Mouse (Mus musculus) spleen, postnatal 36 days (tissue): ENCODE results near the gene Alpl.

Experiments used
- DNase-seq, 2 experiments: peaks; one replicate each; pipeline ENCODE4 v3.0.0; 2022; ENCODE audit warnings: low spot score in 2 of 2, mixed read lengths in 1 of 2

Gene Alpl

DNA sequence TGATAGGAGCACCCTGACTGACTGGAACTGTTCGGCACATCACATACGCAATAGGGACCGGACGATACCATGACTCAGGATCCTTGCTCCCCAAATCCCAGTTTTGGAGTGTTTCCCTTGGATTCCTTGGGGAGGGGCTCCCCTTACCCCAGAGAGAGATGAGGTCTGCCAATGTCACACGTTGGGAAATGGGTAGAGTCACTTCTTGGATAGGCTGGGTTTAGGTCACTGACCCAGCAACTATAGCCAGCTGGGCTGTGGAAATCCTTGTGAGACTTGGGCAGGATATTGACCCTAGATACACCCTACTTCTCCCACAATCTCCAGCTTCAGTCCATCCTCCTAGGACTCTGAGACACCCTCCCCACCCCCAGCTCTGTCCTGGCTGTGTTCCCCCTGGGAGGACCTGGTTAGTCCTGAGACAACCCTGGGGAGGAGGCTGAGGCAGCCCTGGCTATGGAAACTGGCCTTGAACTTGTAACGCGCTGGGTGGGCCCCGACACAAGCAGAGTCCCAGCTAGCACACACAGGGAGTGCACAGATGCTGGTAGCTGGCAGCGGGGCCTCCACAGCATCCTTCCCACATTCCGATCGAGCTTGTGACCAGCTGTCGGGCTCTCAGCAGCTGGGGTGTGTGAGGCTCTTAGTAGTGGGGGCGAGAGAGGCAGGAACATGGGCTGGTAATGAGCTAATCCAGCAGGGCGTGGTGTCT is 25.1 kb downstream of the Alpl start:
- DNase-seq: no peak

DNA sequence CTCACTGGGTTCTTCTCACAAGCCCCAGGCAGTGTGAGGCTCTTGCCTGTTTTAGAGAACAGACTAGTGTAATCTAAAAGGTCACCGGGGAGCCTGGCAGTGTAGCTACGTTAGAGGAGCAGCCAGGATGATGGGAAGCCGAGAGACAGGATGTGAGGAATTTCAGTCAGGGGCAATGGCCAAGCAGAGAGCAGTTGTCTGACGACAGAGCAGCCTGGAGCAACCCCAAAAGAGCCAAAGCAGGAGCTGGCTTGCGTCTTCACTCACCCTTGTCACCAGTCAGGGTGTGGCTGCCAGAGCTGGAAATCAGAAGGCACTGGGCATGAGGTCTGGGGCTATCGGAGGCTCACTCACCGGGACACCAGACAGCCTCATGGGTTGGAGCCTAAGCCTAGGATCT is 26.5 kb downstream of the Alpl start:
- no peak for DNase-seq

- DNase-seq: no peak
Observed at GRCm38 (mm10) chr4:137768831-137769230, 27.4 kb downstream of the Alpl start.

DNA sequence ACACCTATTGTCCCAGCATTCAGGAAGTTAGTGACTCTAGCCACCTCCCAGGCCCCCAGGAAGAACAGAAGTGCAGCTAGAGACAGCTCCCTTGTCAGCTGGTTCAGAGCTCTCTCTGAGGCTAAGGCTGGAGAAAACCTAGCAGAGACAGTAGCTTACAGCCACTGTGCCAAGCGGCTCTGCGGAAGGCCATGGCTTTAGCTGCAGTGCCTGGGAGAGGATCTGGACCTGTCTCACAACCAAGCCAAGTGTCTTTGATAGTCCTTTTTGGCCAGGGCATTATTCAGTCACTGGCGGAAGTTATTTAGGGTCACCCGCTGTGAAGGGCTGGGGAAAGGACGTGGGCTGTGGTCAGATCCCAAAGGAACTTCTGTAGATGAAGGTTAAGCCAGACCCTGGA is 27.8 kb downstream of the Alpl start:
- no peak for DNase-seq

DNA sequence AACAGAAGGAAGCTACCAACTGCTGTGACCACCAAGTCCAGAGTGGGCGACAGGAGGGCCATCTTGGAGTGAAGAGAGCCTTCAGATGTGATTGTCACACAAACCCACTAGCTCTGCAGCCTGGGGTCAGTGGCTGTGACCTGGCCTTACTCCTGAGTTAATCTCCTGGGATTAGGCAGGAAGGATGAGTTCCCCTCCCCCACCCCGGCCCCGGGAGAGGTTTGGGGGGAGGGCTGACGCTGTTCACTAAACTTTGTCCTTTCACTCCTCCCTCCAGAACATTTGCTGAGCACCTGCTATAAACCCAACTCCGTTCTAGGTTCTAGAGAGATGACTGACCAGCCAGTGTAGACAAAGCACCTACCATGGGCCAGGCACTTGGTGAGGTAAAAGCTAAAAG is 29.8 kb downstream of the Alpl start:
- DNase-seq: no peak

DNA sequence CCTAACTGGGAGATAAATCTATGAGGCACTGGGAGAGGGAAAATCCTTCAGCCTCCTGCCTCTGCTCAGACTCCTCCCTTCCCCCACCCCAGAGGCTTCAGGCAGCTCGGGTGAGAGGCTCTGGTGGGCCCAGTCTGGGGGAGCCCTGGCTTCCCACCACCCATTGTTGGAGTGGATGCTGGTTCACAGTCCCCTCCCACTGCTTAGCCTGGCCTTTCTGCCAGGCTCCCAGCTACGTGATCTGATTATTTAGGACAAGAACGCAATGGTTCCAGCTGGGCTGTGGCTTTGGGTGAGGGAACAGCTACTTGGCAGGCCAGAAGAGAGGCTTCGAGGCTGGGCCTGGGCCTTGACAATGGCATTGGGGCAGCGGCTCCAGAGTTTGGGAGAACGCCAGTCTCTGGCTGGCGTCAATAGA is 30.6 kb downstream of the Alpl start:
- DNase-seq: no peak

DNA sequence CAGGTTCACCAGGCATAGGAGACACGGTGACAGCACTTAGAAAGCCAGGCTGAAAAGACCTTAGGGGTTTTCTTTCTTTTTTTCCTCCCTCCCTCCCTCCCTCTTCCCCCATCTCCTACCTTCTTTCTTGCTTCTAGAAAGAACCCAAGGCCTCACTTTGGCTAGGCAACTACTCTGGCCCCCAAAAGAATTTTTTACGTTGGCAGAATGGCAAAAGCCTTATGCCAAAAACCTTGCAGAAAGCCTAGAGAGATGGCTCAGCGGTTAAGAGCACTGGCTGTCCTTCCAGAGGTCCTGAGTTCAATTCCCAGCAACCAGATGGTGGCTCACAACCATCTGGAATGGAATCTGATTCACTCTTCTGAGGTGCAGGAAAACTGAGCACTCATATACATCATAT is 31.6 kb downstream of the Alpl start:
- DNase-seq: no peak

DNA sequence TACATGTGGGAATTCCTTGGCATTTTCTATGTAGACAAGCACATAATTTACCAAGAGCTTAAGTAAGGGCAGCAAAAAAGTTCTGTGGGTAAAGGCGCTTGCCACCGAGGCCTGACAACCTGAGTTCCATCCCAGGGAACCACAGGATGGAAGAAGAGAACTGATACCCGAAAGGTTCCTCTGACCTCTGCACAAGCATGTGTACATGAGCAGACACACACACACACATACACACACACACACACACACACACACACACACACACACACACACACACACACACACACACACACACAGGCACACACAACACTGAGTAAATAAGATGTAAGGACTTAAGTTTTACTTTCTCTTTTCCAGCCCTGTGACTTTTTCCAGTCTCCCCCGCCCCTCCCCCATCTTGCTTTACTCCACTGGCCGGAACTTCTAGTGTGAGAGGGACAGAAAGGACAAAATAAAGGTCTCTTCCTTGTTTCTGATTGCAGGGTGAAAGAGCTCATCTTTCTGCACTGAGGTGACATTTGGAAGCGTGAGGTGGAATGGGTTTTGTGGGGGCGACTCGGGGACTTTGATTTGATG is 32.2 kb downstream of the Alpl start:
- DNase-seq: no peak

GRCm38 (mm10) chr4:137762886-137763285 is 33.3 kb downstream of the Alpl start:
- DNase-seq: no peak

DNA sequence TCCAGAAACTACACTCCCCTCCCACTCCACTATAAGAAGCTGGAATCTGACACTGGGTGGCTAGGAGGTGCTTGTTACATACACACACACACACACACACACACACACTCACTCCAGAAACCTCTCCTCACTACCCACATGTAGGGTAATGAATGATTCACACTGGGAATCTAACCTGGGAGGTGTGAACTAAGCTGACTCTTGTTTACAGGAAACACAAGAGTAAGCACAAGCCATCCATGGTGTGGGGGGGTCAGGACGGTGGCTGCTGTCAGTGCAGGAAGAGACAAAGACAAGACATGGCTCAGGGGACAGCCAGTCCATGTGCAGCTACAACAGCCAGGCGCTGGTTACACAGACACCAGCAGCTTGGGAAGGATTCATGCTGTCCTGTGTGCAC is 41.7 kb downstream of the Alpl start:
- DNase-seq: no peak

DNA sequence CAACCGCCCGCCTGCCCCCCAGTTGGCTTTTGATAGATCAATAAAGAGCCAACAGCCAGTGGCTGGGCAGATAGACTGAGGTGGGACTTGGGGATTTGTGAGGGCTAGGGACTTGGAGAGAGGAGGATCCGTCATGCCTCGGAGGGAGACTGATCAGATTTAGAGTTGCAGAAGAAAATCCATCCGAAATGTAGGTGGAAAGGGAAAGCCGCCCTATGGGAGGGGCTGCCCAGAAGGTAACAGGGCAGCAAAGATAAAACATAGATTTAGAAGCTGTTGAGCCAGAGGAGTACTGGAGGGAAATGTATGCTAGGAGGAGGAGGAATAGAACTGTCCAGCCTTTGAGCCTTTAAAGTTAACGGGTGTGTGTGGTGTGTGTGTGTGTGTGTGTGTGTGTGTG is 43.0 kb downstream of the Alpl start:
- no peak for DNase-seq

- DNase-seq: peak in 1 of 2 experiments; percentile 54
Observed at GRCm38 (mm10) chr4:137752471-137752870, 43.7 kb downstream of the Alpl start.

DNA sequence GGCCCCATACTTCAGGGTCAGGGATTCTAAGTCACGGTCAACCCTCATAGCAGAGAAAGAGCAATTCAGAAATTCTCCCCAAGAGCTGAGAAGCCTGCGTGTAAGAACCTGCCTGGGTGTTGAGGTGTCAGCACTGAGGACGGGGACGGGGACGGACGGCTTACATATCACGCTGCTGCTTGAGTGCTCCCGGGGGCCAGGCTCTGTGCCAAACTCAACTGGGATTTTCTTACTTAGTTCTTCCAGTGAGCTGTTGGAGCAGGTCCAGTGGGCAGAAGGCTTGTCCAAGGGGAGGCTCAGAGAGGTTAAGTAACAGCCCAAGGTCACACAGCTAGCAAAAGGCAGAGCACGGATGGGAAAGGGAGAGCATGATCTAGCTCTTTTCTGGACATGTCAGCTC is 44.5 kb downstream of the Alpl start:
- no peak for DNase-seq

DNA sequence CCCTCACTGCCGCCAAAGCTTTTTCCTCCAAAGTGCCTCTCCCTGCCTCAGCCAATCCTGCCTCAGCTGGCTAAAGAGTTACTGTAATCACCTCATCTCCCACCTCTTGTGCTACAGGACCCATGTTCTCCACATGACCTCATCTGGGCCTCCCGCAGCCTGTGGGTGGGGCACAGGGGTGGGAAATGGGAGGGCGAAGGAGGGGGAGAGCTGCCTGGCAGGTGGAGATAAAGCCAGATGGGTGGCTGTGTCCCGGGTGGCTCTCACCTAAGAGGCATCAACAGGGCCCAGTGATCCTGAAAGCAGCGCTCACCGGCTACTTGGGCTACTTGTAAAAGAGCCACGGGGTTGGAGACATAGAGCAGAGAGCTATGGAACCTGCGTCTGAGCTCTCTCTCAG is 44.9 kb downstream of the Alpl start:
- peak; percentile 64 to 72 for DNase-seq

DNA sequence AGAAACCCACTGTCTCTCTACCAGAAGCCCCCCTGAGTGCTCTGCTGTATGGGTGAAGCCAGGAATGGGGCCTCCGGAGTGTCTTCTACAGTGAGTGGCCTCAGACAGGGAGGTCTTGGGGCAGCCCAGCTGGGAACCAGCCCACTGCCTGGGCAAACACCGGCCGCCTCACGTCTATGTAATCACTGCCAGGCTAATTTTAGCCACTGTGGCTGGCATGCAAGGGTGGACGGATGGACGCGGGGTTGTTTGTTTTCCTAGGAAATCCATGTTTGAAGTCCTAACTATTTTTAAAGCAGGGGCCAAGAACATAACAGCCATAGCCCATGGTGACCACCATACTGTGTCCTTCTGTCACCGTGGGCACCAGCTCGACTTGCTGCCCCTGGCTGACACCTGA is 46.1 kb downstream of the Alpl start:
- DNase-seq: no peak

DNA sequence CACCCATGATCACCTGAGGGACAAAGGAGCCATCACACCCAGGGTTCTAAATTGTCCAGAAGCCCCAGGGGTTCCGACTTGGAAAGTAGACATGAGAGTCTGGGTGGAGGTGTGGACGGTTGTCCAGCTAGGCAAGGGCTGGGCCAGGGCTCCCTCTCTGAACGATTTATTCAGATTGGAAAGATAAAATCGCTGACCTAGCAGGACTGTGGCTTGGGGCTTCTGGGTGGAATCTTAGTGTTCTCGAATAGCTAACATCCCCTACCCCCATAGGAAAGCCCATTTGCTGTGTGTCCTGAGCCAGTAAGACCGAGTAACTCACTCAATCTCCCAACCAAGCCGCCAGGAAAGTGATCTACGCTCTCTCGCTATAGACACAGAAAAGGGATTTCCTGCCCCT is 46.5 kb downstream of the Alpl start:
- no peak for DNase-seq

DNA sequence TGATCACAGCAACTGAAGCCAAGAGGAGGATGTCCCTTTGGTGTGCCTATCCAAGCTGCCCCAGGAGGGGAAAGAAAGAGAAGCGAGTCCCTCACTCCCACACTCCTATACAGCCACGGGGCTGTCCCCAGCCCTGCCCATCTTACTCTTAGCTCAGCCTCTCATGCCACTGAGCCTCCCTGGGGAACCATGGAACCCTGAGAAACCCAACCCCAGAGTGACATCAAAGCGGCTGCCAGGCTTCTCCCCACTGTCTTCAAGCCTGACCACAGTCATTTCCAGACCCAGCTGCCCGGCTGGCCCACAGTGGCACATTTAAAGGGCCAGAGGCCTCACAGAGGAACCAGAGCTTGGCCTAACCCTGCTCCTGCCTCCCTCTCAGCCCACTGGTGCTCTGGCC is 47.5 kb downstream of the Alpl start:
- DNase-seq: peak; percentile 69 to 72

- no peak for DNase-seq
Observed at GRCm38 (mm10) chr4:137747590-137747989, 48.6 kb downstream of the Alpl start.

- no peak for DNase-seq
Observed at GRCm38 (mm10) chr4:137747091-137747490, 49.1 kb downstream of the Alpl start.

- no peak for DNase-seq
Observed at GRCm38 (mm10) chr4:137744433-137744918, 51.7 kb downstream of the Alpl start.

DNA sequence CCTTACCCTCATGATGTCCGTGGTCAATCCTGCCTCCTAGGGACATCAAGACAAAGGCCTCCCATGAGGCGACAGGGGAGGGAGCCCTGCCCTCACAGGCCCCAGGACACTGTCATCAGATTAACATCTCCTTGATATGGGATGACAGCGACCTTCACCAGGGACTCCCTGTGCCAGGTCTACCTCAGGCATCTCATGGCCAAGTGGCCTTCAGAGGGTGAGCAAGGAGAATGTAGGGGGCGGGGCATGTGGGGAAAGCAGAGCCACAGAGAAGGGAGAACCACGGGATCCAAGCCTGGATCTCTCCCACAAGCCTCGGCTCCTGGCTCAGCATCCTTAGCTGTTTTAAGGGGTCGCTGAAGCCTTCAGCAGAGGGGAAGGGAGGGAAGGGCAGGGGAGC is 52.4 kb downstream of the Alpl start:
- DNase-seq: no peak

DNA sequence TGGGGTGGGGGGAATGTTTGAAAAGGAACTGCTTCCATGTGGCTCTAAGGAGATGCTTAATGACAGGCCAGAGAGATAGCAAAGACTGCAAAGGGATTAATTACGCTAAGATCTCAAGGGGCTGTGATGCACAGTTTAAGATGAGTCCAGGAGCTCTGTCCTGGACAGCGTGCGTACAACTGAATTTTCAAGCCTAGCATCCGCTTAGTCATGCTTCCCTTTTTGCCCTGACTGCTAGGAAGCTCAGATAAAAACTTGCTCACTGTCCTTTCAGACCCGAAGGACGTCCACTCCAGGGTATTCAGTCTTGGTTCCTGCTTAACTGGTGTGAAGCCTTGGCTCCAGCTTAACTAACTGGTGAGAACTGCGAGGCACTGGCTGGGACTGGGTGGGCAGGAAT is 55.8 kb downstream of the Alpl start:
- DNase-seq: no peak

DNA sequence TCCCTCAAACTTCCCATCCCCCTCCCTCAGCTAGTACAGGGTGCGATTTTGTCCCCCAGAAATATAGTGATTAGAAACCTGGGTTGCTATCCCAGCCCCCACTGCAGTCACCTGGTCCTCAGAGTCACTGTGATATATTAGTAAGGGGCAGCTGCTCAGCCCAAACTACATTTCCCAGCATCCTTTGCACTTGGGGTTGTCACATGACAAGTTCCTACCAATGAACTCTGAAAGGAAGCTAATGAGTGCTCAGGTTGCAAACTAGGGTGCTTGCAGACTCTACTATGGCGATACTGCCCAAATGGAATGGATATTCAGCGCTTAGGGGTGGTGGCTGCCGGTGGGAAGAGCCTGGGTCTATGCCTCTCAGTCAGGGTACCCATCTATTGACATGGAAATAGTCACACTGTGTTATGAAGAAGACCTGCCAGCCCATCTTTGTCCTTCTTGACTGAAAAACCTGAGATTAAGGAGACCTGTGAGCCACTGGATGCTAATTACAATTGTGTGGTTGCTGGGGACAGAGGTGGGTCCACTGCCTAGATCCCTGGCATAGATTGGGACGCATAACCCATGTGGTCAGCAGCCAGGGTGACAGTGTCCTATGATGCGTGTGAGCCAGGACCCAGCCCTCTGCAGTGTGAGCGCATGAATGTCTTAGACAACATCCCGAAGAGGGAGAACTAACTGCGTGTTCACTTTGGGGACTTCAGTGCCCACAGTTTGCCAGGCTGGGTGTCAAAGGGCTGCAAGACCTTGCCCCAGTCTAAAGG is 56.8 kb downstream of the Alpl start:
- peak; percentile 52 to 61 for DNase-seq
